Mouse (Mus musculus) kidney, postnatal 0 days (tissue): ENCODE results near the gene Cdkn3. TPM values are rescaled to one million over a fixed set of nuclear protein-coding genes. Genes with fewer than 3 reads are reported as not detected.

Source experiments
- ATAC-seq: fragments of 200-750 bp; cut with Nextera tagmentation; replicated peaks from 2 replicates; pipeline ENCODE4 v1.8.0; 2017; ENCODE audit warnings: low read depth, moderate number of reproducible peaks, moderate TSS enrichment, moderate library complexity; ENCODE audit not compliant: low FRiP score
- DNase-seq: peaks from one replicate; pipeline ENCODE4 v3.0.0-alpha.2; 2016; ENCODE audit warnings: low spot score
- H3K27ac ChIP-seq: fragments of 300-500 bp; sonication (generic); 2 replicates; pipeline ENCODE4 v1.5.1; 2014; ENCODE audit warnings: mild to moderate bottlenecking
- H3K27me3 ChIP-seq: fragments of 300-500 bp; sonication (generic); 2 replicates; pipeline ENCODE4 v1.6.1; 2014; ENCODE audit warnings: low read length, mixed read lengths; ENCODE audit not compliant: insufficient read depth
- H3K36me3 ChIP-seq: fragments of 300-500 bp; sonication (generic); 2 replicates; pipeline ENCODE4 v1.6.1; 2014; ENCODE audit warnings: low read length, mixed read lengths; ENCODE audit not compliant: insufficient read depth
- H3K4me1 ChIP-seq: fragments of 300-500 bp; sonication (generic); replicated peaks from 2 replicates; pipeline ENCODE4 v1.6.1; 2014; ENCODE audit warnings: antibody characterized with exemption, low read length, mixed read lengths; ENCODE audit not compliant: insufficient read depth
- H3K4me2 ChIP-seq: fragments of 300-500 bp; sonication (generic); 2 replicates; pipeline ENCODE4 v1.6.1; 2014; ENCODE audit warnings: mild to moderate bottlenecking, low read length, moderate library complexity, mixed read lengths
- H3K4me3 ChIP-seq: fragments of 300-500 bp; sonication (generic); replicated peaks from 2 replicates; pipeline ENCODE4 v1.5.1; 2014; ENCODE audit warnings: low read depth, low read length
- H3K9ac ChIP-seq: fragments of 300-500 bp; sonication (generic); 2 replicates; pipeline ENCODE4 v1.6.1; 2014; ENCODE audit warnings: low read depth, low read length
- H3K9me3 ChIP-seq: fragments of 300-500 bp; sonication (generic); replicated peaks from 2 replicates; pipeline ENCODE4 v1.6.1; 2016; ENCODE audit warnings: low read length, inconsistent platforms, mixed read lengths
- CTCF ChIP-seq: IDR thresholded peaks from 2 replicates; pipeline ENCODE4 v1.5.1; 2016; ENCODE audit warnings: antibody characterized with exemption, low read depth, mild to moderate bottlenecking, moderate library complexity
- WGBS: fragments of 180-500 bp; shearing (Covaris S2); extraction: QIAGEN DNeasy Blood & Tissue Kit; methylation state at CpG from one replicate; pipeline ENCODE4 v1.1.7; 2014; 5-methylcytosine and 5-hydroxymethylcytosine counted together
- polyA plus RNA-seq: library from polyadenylated mRNA; unstranded; fragments of >200 nt; fragmentation: Nextera tagmentation; extraction: Ambion mirVana; gene quantifications from 2 replicates; pipeline ENCODE4 v1.2.1, GENCODE M21; 2015

The Cdkn3 gene
- polyA plus RNA-seq, 1 experiment from 2014 or later: 44.0 TPM

- DNase-seq: peak; percentile 96
- H3K27me3 ChIP-seq: no peaks in the 10 kb centered on the region
Measured at GRCm38 (mm10) chr14:46787787-46788504, 27.6 kb downstream of the Cdkn3 start, which contains the start of gene Cnih1. TSS of gene Cnih1 (minus strand) at chr14:46788411.

GRCm38 (mm10) chr14:46788505-46788901, 28.2 kb downstream of the Cdkn3 start:
- Histone ChIP-seq H3K4me2 (peak overlapping the region; percentile 71), H3K36me3 (peaks cover 3% of the 10 kb centered on the region; the same call in 1 of the 2 replicates), H3K9me3 (no peaks in the 10 kb centered on the region), H3K4me3 (peak overlapping the region; percentile 88; the same call in 1 of the 2 replicates), H3K27me3 (no peaks in the 10 kb centered on the region), H3K9ac (no peak overlapping the region), H3K27ac (peak overlapping the region; percentile 48; the same call in 1 of the 2 replicates), H3K4me1 (peaks cover 7% of the 10 kb centered on the region)
- no peak for TF ChIP-seq CTCF
- ATAC-seq (no peak), DNase-seq (peak; percentile 14)
- WGBS: 18% methylated on average over 8 of the region's 8 CpGs

More at GRCm38 (mm10) chr14:46787787-46788504, 27.6 kb downstream of the Cdkn3 start, which contains the start of gene Cnih1:
- H3K4me2 ChIP-seq: peak within 1 kb of the TSS; percentile 71
- ATAC-seq: peak; percentile 94
- WGBS: under 1% methylated on average over 85 of the region's 86 CpGs
- peak; percentile 90 for TF ChIP-seq CTCF
- peaks cover 7% of the 10 kb centered on the region for H3K4me1 ChIP-seq
- H3K9me3 ChIP-seq: no peaks in the 10 kb centered on the region
- H3K36me3 ChIP-seq: peaks cover 3% of the 10 kb centered on the region; the same call in 1 of the 2 replicates
- H3K9ac ChIP-seq: peak within 1 kb of the TSS; percentile 89
- peak within 1 kb of the TSS; percentile 88 for H3K4me3 ChIP-seq
- H3K27ac ChIP-seq: peak within 1 kb of the TSS; percentile 91

GRCm38 (mm10) chr14:46790303-46790702, 30.0 kb downstream of the Cdkn3 start:
- H3K4me1 ChIP-seq: peaks cover 7% of the 10 kb centered on the region
- DNase-seq (peak; percentile 31), ATAC-seq (no peak)
- no peak overlapping the region for H3K4me3 ChIP-seq
- no peak overlapping the region for H3K27ac ChIP-seq
- WGBS: 80% methylated on average over 4 of the region's 4 CpGs
- TF ChIP-seq CTCF: peak; percentile 55
- H3K4me2 ChIP-seq: no peak overlapping the region
- no peaks in the 10 kb centered on the region for H3K27me3 ChIP-seq
- no peak overlapping the region for H3K9ac ChIP-seq
- no peaks in the 10 kb centered on the region for H3K9me3 ChIP-seq
- no peaks in the 10 kb centered on the region for H3K36me3 ChIP-seq

- 83% methylated on average over 6 of the region's 6 CpGs for WGBS
- Histone ChIP-seq H3K4me3 (no peak overlapping the region), H3K27me3 (no peaks in the 10 kb centered on the region), H3K9ac (no peak overlapping the region), H3K27ac (no peak overlapping the region), H3K9me3 (no peaks in the 10 kb centered on the region), H3K4me1 (peaks cover 7% of the 10 kb centered on the region; the same call in 1 of the 2 replicates), H3K4me2 (no peak overlapping the region), H3K36me3 (no peaks in the 10 kb centered on the region)
- no peak for DNase-seq
- no peak for ATAC-seq
- TF ChIP-seq CTCF: no peak
Measured at GRCm38 (mm10) chr14:46790723-46791122, 30.4 kb downstream of the Cdkn3 start.

- Histone ChIP-seq H3K9ac (no peak overlapping the region), H3K4me2 (no peak overlapping the region), H3K4me1 (no peaks in the 10 kb centered on the region), H3K4me3 (no peak overlapping the region), H3K9me3 (no peaks in the 10 kb centered on the region), H3K27ac (no peak overlapping the region), H3K36me3 (no peaks in the 10 kb centered on the region), H3K27me3 (no peaks in the 10 kb centered on the region)
- ATAC-seq (no peak), DNase-seq (no peak)
- TF ChIP-seq CTCF: no peak
- WGBS: 86% methylated on average over 5 of the region's 5 CpGs
Measured at GRCm38 (mm10) chr14:46794157-46794556, 33.8 kb downstream of the Cdkn3 start.

GRCm38 (mm10) chr14:46800684-46801345, 40.5 kb downstream of the Cdkn3 start:
- no peaks in the 10 kb centered on the region for H3K9me3 ChIP-seq
- no peak overlapping the region for H3K27ac ChIP-seq
- H3K27me3 ChIP-seq: no peaks in the 10 kb centered on the region
- ATAC-seq (no peak), DNase-seq (no peak)
- no peaks in the 10 kb centered on the region for H3K36me3 ChIP-seq
- WGBS: 69% methylated on average over 3 of the region's 3 CpGs
- no peak overlapping the region for H3K4me3 ChIP-seq
- no peak overlapping the region for H3K4me2 ChIP-seq
- H3K9ac ChIP-seq: no peak overlapping the region
- TF ChIP-seq CTCF: no peak
- no peaks in the 10 kb centered on the region for H3K4me1 ChIP-seq
